Mouse (Mus musculus): Measurements from ENCODE around the gene Cmip.
A peak's percentile ranks its signal among the peaks of the same experiment; 100 is the strongest.

- TF ChIP-seq CTCF (IDR thresholded peaks at IDR 0.05; ENCODE audit: control insufficient read depth, insufficient read depth, low read length) (peak; percentile 97), POLR2A (IDR thresholded peaks at IDR 0.05; ENCODE audit: borderline replicate concordance, control insufficient read depth, low read depth, low read length) (no peak)
These were observed 218.1 kb downstream of the Cmip start for GRCm38 (mm10) chr8:117474944-117475343.

Measured in bone marrow, adult 2 months (tissue).